Mouse (Mus musculus) G1E-ER4 (cell line): Measurements from ENCODE around the gene Gm45140. TPM values are rescaled to one million over a fixed set of nuclear protein-coding genes. Genes with fewer than 3 reads are reported as not detected.

ENCODE experiments used
- GATA1 ChIP-seq: IDR thresholded peaks from one replicate; pipeline ENCODE4 v1.8.0; 2012; ENCODE audit warnings: low read length, inconsistent platforms
- polyA plus RNA-seq: library from polyadenylated mRNA; stranded (reverse); fragments of >175 nt; gene quantifications from 2 replicates; pipeline ENCODE4 v1.2.3, GENCODE M21; 2012

Gene Gm45140
- polyA plus RNA-seq, 1 experiment, result 11.0 TPM

DNA sequence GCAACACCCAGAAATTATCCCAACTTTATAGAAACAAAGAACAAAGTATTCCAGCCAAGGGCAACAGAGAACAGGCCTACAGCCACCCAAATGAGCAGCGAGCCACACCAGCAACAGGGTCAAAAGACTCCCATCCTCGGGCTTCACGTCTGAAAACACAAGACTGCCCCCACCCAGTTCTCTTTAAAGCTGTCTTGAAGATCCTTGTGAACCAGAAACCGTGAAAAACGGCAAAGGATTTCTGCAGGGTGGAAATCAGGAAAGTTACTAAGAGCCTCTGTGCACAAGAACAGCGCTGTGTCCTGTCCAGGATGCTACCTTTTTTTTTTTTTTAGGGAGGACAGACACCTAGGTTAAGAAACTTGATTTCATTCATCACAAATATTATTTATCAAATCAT, 25.3 kb downstream of the Gm45140 start:
- no peak for TF ChIP-seq GATA1

DNA sequence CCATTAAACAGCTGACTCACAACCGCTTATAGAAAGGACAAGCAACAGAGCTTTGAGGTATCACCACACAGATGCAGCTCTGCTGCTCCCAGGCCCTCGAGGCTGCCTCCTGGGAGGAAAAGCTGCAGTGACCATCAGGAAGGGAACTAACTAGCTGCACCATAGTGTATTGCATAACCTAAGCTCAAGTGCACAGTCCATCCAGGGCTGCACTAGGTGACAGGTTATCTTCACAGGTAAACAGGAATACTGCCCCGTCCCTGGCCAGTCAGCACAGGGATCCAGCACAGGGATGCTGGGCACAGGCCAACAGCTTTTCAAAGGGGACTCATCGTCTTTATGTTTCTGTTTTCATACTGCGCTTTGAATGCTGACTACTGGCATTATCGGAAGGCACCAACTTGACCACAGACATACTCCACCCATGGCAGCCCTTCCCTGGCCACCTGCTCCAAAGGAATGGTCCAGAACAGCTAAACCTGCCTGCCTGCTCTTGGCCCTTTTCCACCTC, 25.9 kb downstream of the Gm45140 start:
- no peak for TF ChIP-seq GATA1

DNA sequence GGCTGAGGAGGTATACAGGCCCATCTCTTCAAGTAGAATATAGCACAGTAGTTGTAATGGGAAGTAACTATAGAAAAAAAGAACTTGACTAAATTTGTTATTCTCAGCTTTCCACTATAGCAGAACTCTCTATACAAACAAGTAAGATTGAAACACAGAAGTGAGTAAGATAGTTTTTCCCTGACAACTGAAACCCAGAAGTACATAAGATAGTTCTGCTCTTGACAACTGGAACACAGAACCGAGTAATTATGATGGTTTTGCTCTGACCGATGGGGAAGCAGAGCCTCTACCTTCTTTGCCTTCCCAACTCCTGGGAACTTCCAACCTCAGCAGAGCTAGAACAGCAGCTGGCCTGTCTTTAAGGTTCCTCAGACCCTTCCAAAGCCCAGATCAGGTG, 26.5 kb downstream of the Gm45140 start:
- no peak for TF ChIP-seq GATA1

DNA sequence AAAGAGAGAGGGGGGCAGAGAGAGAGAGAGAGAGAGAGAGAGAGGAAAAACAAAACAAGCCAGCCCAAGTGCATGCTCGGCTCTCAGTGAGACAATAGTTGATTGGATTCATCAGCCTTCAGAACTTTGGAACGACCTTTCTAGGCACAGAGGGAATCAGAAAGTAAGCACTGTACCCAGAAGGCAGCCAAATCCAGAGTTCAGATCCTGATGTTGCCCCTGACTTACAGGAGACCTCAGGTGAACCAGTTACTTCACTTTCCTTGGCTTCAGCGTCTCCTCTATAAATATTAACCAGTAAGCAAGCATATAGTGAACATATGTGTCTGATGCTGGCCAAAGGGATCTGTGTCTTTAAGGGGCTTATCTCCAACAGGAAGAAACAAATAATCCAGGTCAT, 27.1 kb downstream of the Gm45140 start:
- TF ChIP-seq GATA1, result no peak

DNA sequence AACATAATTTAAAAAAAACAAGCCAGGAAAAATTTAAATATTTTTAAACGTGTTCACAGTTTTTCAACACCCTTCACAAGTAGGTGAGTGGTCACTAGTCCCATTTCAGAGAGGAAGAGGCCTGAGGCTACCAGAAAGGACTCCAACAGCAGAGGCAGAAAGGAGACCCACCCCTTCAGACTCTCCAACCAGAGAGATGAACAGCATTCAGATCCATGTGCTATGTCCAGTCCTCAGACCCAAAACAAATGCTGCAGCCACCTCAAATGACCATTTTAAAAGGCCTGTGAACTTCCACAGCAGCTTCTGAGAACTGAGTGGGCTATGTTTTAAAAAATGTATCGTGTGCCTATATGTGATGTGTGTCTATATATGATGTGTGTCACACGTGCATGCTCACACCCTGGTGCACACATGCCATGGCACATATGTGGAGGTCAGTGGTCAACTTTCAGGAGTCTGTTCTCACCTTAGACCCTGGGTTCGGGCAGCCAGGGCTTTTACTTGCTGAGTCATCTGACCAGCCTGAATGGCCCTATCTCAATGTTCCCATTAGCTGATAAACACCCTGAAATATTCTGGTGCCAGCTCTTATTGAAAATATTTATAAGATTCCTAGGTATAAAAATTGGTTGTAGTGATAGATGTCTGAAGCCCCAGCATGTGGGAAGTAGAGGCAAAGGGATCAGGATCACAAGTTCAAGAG, 27.7 kb downstream of the Gm45140 start:
- TF ChIP-seq GATA1, result no peak

DNA sequence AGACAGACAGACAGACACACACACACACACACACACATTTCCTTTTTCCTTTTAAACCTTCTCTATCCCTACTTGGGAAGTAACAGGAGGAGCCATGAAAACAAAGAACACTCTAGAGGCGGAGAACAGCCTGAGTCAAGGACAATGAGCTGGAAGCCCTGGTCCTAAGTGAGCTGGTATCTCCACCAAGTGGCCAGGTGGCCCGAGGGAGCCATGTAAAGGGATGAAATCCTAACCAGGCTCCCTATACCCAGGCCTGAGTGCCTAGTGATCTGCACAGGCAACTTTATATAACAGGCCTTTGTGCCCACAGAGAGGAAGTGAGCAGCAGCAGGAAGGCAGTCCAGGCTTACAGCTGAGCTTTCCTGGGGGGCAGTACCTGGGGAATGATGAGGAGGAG, 28.7 kb downstream of the Gm45140 start:
- TF ChIP-seq GATA1, result no peak

DNA sequence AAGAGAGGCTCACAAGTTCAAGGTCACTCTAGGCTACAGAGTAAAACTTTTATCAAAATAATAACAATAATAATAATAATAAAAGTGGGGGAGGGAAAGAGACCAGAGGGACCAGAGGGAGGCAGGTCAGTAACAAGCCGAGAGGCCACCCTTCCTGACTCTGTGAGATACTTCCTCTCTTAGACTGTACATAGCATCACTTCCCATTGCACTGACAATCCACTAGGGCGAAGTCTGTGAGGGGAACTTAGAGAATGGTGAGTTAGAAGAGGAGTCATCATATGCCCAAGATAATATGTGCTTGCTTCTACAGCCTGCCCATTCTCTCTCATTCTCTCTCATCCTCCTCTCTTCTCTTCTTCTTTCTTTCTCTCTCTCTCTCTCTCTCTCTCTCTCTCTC, 29.6 kb downstream of the Gm45140 start:
- no peak for TF ChIP-seq GATA1

DNA sequence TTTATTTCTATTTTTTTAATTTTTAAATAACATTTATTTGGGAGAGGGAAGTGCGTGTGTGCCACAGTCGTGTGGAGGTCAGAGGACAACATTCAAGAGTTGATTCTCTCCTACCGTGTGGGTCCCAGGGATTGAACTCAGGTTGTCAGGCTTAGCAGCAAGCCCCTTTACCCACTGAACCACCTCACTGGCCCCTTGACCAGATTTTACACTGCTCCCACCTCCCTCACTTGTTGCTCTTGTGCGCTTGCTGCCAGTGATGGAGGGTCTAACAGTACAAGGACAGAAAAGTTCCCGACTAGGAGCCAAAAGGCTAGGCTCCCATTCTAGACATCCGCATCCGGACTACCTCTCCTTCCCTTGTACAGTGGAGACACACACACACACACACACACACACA, 30.1 kb downstream of the Gm45140 start:
- no peak for TF ChIP-seq GATA1

DNA sequence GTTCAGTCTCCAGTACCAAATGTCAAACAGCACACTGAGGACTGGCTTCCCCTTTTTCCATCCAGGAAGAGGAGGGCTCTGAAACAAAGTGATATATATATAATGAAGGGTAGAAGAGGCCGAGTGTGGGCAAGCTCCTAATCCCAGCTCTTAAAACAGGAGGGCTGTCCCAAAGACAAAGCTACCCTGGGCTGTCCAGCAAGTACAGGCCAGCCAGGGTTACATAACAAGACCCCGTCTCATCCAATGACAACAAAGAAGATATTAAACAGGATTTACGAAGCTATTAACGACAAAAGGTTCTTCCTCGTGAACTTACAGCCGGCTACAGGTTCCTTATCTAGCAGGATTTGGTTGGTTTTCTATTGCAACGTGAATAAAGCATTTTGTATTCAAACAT, 30.7 kb downstream of the Gm45140 start:
- no peak for TF ChIP-seq GATA1

DNA sequence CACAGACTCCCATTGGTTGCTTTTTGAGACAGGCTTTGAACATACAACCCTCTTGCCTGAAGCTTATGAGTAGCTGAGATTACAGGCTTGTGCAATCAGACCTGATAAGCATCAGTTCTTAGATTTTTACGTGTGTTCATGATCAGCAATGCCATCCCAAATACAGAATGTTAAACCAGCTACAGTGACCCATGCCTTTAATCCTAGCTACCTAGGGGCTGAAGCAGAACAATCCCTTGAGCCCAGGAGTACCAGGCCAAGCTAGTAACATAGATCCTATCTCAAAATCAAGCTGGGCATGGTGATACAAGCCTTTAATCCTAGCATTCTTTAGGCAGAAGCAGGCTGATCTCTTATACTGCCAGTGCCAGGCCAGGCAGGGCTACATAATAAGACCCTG, 31.6 kb downstream of the Gm45140 start:
- no peak for TF ChIP-seq GATA1

DNA sequence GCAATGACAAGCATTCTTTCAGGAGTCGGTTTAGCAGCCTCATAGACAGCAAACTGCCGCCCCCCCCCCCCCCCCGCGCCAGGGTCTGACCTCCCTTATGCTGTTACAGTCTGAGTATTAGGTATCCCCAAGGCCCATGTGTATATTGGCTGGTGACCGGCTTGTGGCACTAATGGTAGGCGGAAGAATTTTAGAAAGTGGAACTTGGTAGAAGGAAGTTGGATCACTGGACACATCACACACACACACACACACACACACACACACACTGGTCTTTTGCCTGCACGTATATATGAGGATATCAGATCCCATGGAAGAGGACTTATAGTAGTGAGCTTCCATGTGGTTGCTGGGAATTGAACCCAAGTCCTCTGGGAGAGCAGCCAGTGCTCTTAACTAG, 33.1 kb downstream of the Gm45140 start:
- TF ChIP-seq GATA1, result no peak

DNA sequence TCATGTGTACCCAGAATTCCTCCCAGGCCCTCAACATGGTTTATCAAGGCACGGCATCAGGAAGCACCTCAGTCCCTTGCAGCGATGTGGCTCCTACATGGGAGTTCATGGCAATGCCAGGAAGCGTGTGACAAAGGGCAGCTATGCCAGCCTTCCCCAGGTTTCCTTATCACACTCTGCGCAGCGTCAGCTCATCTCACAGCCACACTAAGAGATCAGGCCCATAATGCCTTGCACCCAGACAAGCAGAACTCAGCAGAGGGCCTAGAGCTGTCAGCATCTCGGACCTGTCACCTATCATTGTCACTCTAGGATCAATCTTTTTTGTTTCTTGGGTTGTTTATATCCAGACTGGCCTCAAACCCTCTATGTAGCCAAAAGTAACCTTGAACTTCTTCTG, 36.0 kb downstream of the Gm45140 start:
- TF ChIP-seq GATA1, result no peak

DNA sequence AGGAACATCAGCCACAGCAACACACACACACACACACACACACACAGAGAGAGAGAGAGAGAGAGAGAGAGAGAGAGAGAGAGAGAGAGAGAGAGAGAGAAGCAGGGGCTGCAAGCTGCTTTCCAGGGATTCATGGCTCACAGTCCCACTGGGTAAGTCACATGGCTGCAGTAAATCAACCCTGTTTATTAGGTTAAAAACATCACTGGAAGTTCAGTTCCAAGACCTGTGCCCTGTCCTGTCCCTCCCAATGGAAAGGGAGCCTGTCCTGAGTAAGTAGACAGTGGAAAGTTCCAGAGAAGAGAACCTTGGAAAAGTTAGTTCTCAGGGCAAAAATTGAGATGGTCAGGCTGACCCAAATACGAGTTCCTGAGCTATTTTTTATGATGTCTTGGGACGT, 38.3 kb downstream of the Gm45140 start:
- no peak for TF ChIP-seq GATA1

DNA sequence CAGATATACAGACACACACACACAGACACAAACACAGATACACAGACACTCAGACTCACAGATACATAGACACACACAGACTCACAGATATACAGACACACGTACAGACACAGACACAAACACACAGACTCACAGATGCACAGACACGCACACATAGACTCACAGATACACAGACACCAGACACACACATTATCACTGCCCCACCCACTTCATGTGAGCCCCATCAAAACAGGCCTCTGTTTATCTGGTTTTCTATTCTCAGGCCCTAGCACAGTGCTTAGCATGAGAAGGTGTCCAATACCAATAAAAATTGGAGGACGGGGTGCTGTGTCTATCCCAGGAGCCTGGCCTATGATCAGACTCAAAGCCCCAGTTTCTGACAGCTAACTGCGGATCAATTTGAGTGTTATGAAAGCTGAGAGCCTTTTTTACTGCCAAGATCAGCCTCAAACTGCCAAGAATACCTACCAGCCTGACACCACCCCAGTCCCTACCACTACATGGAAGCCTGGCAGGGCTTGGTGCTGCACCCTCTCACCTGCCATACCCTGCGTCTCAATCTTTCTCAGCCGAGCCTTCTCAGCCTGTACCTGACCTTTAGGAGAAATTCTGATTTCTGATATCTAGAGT, 39.2 kb downstream of the Gm45140 start:
- no peak for TF ChIP-seq GATA1

DNA sequence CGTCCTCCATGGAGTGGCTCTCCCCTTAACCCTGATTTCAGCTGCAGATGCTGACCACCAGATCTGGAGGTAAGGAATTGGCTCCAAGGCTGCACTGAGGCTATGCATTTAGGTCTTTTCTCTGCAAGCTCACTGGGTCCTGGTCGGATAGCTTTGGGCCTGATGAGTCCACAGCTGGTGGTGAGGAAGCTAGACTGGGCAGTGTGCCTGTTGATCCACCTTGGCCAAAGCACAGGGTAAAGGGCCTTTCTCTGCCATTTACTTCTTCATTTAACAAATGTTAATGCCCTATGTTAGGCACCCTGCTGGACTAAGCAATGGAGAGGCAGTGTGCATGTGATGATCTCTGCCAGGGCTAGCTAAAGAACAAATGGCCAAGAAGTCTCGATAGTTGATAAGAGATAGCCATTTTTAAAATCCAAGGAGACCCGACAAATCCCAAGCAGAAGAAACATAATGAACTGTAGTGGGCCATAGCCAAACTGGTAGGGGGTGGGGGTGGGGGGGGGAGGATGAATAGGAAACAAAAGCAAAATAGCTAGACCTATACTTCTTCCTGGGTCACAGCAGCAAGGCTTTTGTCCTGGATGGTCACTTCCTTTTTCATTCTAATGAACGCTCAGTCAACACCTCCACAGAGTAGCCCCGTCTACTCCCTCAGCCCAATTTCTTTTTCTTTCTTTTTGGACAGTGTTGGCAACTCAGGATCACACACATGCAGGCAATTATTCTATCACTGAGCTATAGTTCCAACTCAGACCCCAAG, 40.0 kb downstream of the Gm45140 start:
- TF ChIP-seq GATA1, result no peak

DNA sequence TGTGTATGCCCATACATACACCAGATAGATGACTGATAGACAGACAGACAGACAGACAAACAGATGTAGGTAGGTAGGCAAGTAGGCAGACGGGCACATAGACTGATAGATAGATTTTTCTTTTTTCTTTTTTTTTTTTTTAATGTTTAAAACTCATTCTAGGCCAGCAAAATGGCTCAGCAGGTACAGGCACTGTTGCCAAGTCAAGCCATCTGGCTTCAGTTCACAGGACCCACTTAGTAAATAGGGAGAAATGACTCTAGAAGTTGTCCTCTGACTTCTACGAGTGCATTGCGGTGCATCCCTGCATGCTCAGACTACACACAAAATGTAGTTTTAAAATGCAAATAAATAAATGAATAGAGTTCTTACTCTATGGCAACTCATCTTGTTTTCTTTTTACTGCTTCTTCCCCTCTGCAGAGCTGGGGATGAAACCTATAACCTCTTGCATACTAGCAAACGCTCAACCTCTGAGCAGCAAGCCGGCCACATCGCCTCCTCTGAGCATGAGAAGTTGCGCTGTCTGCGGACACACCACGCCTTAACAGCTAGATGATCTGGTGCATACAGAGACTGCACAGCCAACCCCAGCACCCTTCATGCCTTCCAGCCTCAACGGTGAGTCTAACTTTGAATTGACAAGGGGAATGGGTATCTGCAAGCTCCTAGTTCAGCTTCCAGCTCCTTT, 41.6 kb downstream of the Gm45140 start:
- no peak for TF ChIP-seq GATA1
